Mouse (Mus musculus) spleen, adult 2 months (tissue): ENCODE measurements at regions not wholly inside any gene's neighbourhood (a gene's known extent, or its start where the extent isn't known, plus 50 kb on each side); places are given as distances from the start of the nearest gene placed in this dataset.

Experiments
- CTCF ChIP-seq: fragments of 200-500 bp; IDR thresholded peaks from 2 replicates; pipeline ENCODE4 v1.5.1; 2011; ENCODE audit warnings: mild to moderate bottlenecking, inconsistent platforms; ENCODE audit not compliant: insufficient read depth, insufficient read length, insufficient replicate concordance; ENCODE audit errors: extremely low read depth
- POLR2A ChIP-seq: fragments of 200-500 bp; IDR thresholded peaks from 2 replicates; pipeline ENCODE4 v1.6.1; 2011; ENCODE audit warnings: low read depth, low read length, inconsistent platforms

DNA sequence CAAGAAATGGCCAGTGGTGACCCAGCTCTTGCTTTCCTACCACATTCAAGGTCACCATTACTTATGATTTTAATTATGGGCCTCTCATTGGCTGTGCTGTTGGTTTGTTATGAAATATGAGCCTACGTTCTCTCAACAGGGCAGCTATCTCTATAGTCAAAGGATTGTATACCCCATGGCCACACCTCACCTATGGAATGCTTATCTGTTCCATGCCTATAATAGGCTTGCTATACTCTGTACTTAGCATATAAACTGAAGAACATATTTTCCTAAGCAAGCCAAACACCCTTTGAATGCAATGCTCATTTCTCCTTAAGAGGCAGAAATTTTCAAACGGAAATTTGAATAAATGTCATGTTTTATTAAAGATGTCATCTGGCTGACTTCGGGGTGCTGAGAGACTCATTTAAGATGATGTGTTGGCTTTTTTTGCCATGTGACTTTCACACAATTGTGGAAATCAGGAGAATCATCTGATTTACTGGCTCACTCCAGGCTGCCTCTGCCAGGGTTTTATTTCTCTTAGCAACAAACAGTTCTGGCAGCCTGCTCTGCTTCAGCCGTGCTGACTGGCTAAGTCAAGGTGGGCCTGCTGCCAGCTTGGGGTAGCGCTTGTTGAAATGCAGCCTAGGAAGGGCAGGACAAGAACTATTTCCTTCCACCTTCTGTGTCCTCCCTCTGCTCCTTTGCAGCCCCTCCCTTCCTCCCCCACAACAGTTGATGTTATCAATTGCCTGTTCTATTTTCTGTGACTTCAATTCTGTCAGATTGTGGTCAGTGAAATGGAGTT is 102.0 kb upstream of the Nampt start:
- TF ChIP-seq POLR2A (no peak), CTCF (no peak)
